Mouse (Mus musculus) adrenal gland, postnatal 14 days (tissue): Measurements from ENCODE around the gene Unc119b. TPM values are rescaled to one million over a fixed set of nuclear protein-coding genes. Genes with fewer than 3 reads are reported as not detected.
"Not testable (repeated sequence)": the region's sequence is repeated elsewhere in the genome, so short reads cannot be mapped to it uniquely, and the experiment has no call there.

Experiments used
- DNase-seq: peaks from one replicate; pipeline ENCODE4 v3.0.0; 2021; ENCODE audit warnings: mixed read lengths
- total RNA-seq: library from RNA; stranded (reverse); gene quantifications from 2 replicates; pipeline ENCODE4 v1.2.3, GENCODE M21; 2021

Gene Unc119b
- total RNA-seq, 1 experiment from 2014 or later = 36.9 TPM

DNA sequence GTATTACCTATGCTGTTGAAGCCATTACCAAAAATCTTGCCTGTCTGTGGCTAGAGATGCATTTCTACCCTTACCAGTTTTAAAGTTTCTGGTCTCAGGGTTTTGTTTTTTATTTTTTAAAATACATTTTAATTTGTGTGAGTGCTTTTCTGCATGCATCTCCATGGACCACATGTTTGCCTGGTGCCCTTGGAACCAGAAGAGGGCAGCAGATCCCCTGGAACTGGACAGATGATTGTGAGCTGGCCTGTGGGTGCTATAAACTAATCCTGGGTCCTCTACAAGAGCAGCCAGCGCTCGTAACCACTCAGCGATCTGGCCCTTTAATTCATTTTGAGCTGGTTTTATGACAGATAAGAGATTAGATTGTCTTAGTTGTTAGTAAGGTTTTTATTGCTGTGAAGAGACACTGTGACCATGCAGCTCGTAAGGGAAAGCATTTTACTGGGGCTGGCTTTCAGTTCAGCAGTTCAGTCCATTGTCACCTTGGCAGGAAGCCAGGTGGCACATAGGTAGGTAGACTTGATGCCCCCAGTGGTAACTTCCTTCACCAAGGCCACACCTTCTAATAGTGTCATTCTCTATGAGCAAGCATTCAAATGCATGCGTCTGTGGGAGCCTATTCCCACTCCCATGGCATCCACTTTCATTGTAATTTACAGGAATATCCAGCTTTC is 45.0 kb downstream of the Unc119b start:
- DNase-seq = no peak

DNA sequence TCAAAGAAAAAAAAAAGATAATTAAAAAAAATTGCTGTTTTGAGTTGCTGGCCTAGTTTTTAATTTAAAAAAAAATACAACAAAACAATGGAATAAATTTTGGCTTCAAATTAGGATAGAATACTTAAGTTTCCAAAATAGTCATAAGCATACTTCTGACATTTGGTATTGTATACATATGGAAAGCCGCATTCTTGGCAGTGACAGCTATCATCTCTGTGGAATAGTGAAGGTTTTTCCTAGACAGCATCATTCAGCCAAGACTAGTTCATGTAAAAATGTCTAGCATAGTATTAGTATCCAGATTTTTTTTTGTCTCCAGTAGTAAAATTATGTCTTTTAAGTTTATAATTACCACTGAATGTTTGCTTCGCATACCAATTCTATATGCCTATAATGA is 49.1 kb downstream of the Unc119b start:
- no peak for DNase-seq

DNA sequence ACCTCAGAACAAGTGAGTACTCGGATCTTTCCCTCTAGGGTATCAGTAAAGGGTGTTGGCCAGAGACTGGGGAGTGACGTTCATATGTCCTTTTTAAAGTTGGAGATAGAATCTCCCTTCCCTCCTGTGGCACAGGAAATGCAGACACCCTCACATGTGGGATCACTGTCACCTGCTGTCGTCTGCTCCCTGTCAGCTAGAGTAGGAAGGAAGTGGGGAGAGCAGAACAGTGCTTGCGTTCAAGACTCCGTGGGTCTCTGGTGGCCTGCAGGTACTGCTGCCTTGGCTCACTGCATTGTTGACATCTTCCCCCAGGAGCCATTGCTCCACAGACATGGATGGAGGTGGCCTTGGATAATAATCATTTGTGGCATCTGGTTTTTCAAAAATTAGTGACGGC is 51.3 kb downstream of the Unc119b start:
- DNase-seq = no peak

DNA sequence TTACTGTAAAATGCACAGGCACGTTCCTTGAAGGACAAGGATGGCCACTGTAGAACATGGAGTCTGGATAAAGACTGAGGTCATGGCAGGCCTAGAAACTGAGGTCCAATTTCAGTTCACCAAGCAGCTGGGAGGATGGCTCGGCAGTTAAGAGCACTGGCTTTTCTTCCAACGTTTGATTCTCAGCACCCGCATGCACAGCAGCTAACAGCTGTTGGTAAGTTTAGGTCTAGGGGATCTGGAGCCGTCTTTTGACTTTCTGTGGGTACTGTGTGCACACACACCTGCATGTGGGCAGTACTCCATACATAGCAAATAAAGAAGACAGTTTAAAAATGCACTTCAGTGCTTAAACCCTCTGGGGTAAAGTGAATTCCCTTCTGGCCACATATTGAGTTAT is 53.1 kb downstream of the Unc119b start:
- DNase-seq = no peak

DNA sequence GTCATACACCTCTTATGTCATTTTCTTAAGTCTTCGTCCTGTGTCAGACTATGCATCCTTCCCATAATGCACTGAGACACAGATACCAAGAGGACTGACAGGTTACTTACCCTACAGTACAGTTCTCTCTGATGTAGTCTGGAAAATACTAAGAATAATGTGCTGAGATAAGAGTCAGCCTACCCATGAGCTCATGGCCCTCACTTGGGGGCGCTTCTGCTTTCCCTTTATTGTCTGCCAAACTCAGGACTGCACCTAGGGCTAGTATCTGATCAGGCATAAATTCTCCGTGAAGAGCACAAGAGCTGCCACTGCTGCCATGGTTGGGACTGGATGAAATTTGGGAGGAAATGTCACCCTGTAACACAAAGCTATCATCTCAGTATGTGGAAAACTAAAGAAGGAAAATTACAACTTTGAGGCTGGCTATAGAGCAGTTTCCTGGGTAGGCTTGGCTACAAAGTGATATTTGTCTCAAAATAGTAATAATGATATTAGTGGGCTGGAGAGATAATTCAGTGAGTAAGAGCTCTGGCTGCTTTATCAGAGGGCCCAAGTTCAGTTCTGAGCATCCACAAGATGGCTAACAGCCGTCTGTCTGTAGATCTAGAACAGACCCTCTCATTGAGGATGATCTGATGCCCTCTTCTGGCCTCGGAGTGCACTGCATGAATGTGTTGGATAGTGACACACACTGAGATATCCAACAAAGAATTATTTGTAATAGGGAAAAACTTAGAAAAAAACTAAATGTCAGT is 58.5 kb downstream of the Unc119b start:
- peak; percentile 83 for DNase-seq

DNA sequence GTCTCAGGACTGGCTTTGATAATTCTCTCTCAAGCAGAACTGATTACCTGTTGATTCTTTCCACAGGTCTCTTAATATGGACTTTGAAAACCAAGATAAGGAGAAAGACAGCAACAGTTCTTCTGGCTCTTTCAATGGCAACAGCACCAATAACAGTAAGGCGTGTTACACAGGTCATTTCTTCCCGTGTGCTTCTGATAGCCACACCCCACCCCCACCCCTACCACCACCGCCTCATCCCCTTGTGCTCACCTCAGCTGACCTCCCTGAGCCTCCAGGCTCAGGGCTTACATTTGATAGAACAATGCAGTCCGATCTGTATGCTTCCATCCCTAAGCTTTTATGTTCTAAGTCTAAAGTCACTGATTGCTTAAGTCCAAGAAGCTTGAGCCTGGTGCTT is 60.0 kb downstream of the Unc119b start:
- no peak for DNase-seq

DNA sequence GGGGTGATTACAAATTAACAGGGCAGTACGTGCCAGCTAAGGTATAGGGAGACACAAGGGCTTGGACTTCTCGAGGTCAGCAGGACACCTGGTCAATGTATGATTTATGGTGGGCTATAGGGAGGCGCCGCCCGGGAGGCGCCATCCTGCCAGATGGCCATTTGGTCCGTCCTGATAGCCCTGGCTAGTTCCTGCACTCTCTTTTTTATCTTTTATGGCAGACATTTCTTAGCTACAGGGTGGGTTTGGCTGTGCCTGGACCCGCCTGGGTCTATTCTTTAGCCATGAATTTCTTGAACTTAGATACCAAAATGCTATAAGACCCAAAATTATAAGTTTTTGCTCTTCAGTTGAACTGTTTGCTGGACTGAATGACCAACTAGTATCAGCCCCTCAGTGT is 61.5 kb downstream of the Unc119b start:
- DNase-seq = not testable (repeated sequence)

Other genes with a start within 250 kb of the Unc119b start
- 6.5 and 7.7 TPM in 2 replicates for gene Oasl2, start 238.0 kb downstream of the Unc119b start, total RNA-seq
- 0.83 and 1.5 TPM in 2 replicates for gene Oasl1, start 211.7 kb downstream of the Unc119b start, total RNA-seq
- 36.2 and 36.3 TPM in 2 replicates for gene 2210016L21Rik, start 192.8 kb downstream of the Unc119b start, total RNA-seq
- gene Hnf1a, start 163.9 kb downstream of the Unc119b start, total RNA-seq = 0.26 and 2.0 TPM in 2 replicates
- gene Sppl3, start 123.8 kb downstream of the Unc119b start, total RNA-seq = 54.8 and 59.2 TPM in 2 replicates
- not detected in 2 replicates for gene Gm10401, start 36.7 kb downstream of the Unc119b start, total RNA-seq
- gene Acads, start 15.6 kb downstream of the Unc119b start, total RNA-seq = 308 and 317 TPM in 2 replicates
- 140 and 144 TPM in 2 replicates for gene Mlec, start 23.2 kb upstream of the Unc119b start, total RNA-seq
- 9.9 and 11.1 TPM in 2 replicates for gene Cabp1, start 59.4 kb upstream of the Unc119b start, total RNA-seq
- gene Pop5, start 100.9 kb upstream of the Unc119b start, total RNA-seq = 92.6 and 92.9 TPM in 2 replicates
- gene Rnf10, start 137.9 kb upstream of the Unc119b start, total RNA-seq = 259 and 262 TPM in 2 replicates
- 80.4 and 83.1 TPM in 2 replicates for gene Coq5, start 144.7 kb upstream of the Unc119b start, total RNA-seq
- gene Dynll1, start 166.0 kb upstream of the Unc119b start, total RNA-seq = 283 and 320 TPM in 2 replicates
- 71.3 and 78.3 TPM in 2 replicates for gene Srsf9, start 192.2 kb upstream of the Unc119b start, total RNA-seq
- gene Gatc, start 206.2 kb upstream of the Unc119b start, total RNA-seq = 21.2 and 23.9 TPM in 2 replicates
- 31.5 and 35.5 TPM in 2 replicates for gene Triap1, start 206.2 kb upstream of the Unc119b start, total RNA-seq
- 1,778 and 1,846 TPM in 2 replicates for gene Cox6a1, start 214.0 kb upstream of the Unc119b start, total RNA-seq